Mouse (Mus musculus): ENCODE data around the gene Hdac9.

Gene Hdac9

DNA sequence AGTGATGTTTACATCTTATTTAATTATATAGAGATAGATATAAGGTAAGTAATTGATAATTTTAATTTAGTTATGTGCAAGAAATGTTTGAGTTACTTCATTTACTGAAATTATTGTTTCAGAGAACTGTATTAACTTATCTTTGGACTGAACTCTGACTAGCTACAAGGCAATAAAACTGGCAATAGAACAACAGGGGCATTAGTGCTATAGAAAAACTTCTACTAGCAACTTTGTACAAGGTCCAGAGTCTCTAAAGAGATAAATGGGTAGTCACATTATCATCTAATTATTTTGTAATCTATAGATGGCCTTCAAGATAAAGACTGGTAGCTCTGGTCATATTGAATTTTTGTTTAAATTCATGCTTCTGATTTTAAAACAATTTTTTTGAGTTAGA is 632.0 kb downstream of the Hdac9 start:
- in situ Hi-C loops (cut with MboI; ENCODE audit: unreplicated experiment in 2 of 2), result no loop called here

DNA sequence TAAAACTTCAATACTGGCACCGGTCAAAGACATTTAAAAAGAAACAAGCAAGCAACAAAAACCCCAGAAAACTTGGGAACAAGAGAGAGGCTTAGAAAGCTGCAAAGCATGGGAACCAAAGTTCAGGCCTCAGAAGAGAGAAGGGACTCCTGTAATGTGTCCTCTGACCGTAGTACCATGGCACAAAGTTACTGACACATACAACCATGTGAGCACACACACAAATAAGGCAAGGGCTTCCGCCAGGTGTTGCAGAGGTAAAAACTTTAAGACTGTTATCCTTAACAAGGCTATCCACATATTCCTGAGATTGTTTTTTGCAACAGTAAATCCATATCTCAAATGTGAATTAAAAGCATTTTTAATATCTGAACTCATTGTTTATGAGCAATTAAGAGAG is 632.5 kb downstream of the Hdac9 start:
- in situ Hi-C loops (cut with MboI; ENCODE audit: unreplicated experiment in 2 of 2), result no loop called here

DNA sequence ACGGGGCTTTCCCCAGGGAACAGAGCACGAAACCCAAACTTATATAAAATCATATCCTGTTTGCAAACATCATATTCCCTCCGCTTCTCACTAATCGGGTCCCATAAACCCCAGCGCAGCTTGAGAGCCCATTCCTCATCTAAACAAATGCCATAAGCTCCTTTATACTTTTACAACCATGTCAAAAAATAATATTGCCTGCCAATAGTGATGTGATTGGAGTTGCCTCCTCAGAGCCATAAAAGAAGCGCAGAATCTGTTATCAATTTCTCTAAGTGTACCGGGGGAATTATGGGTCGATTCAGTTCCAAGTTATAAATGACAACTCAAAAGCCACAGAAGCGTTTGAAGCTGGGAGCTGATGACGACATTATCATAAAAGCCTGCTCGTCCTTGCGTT is 638.1 kb downstream of the Hdac9 start:
- in situ Hi-C loops (cut with MboI; ENCODE audit: unreplicated experiment in 2 of 2), result no loop called here

DNA sequence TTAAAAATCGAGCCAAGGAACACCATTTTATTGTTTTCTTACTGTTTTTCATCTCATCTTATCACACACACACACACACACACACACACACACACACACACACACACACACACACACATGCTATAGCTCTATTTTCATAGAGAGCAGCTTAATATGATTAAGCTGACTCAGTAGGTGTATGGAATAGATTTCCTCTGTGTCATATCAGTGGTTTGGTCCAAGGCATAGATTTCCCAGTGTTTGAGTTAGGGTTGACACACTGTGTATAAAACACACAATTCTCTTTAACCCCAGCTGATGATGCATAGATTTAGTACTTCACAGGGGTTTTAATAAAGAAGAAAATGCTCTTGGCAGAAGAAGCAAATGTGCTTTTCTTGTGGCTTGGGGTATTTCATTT is 643.1 kb downstream of the Hdac9 start:
- in situ Hi-C loops (cut with MboI; ENCODE audit: unreplicated experiment in 2 of 2), result no loop called here

DNA sequence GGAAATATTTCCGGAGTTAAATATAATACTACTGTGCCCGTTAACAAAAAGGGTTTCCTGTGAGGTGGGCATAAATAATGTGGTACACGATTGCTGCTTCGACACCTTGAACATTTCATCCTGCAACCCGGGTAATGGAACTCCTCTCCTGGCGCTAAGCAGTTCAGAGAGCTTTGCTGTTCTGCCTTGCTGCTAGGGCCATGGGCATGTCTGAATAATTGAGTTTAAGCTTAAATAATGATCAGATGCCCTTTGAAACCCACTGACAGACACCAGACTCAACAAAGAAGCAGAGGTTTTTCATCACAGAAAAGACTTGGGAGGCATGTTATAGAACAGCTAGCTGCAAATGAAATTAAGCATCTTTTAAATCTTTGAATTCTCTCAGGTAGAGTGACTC is 646.8 kb downstream of the Hdac9 start:
- in situ Hi-C loops (cut with MboI; ENCODE audit: unreplicated experiment in 2 of 2), result no loop called here

DNA sequence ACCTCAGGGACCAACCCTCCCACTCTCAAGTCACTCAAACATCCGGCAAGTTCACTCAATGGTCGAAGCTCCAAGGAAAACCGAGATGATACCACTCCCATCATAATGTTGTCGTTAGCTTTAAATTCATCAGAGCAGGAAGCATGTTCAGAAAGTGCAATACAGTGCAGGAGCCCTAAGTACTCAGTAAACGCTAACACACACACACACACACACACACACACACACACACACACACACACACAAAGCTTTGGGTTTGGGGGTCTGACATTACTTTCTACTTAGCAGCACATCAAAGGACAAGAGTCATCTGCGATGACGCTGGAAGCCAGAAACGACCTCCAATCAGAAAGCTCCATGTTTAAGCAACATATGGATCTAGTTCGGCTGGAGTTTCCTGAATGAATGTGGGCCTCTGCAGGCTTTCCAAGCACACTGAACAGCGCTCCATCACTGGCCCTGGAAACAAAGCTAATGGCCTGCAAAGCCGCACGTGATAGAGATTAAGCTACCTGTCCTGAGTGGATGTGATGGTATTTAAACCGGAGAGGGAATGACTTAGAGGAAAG is 647.3 kb downstream of the Hdac9 start:
- in situ Hi-C loops (cut with MboI; ENCODE audit: unreplicated experiment in 2 of 2), result no loop called here

DNA sequence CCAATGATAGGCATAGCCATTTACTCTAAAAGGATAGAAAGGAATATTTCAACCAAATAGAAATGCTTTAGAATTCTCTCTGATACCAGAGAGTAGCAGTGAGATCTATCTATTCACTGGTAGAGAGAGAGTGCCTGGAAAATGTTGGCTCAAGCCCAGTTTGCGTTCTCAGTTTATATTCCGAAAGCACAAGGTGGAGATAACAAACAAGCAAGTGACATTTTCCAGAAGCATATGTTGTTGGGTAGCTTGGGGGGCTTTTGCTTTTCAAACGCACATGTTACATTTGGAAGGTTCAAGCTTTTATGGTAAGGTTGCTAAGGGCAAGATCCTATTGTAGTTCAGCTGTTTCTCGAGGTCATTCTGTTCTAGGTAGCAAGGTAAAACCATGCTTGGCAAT is 657.2 kb downstream of the Hdac9 start:
- in situ Hi-C loops (cut with MboI; ENCODE audit: unreplicated experiment in 2 of 2), result no loop called here

DNA sequence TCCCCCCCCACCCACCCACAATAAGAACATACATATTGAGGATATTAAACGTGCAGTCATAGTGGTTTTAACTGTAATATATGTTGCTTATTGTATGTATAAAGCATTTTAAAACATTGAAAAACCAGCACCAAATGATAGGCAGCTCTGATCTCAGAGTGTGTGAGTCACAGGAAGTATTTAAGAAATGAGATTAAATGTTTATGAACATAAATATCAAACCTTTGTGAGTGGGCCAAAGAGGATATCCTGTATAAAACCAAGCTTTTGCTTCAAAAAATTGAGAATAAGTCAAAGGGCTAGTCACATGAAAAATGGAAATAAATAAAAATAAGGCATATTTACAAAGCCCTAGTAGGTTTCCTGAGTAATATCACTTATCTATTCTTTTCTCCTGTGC is 667.7 kb downstream of the Hdac9 start:
- in situ Hi-C loops (cut with MboI; ENCODE audit: unreplicated experiment in 2 of 2), result no loop called here

DNA sequence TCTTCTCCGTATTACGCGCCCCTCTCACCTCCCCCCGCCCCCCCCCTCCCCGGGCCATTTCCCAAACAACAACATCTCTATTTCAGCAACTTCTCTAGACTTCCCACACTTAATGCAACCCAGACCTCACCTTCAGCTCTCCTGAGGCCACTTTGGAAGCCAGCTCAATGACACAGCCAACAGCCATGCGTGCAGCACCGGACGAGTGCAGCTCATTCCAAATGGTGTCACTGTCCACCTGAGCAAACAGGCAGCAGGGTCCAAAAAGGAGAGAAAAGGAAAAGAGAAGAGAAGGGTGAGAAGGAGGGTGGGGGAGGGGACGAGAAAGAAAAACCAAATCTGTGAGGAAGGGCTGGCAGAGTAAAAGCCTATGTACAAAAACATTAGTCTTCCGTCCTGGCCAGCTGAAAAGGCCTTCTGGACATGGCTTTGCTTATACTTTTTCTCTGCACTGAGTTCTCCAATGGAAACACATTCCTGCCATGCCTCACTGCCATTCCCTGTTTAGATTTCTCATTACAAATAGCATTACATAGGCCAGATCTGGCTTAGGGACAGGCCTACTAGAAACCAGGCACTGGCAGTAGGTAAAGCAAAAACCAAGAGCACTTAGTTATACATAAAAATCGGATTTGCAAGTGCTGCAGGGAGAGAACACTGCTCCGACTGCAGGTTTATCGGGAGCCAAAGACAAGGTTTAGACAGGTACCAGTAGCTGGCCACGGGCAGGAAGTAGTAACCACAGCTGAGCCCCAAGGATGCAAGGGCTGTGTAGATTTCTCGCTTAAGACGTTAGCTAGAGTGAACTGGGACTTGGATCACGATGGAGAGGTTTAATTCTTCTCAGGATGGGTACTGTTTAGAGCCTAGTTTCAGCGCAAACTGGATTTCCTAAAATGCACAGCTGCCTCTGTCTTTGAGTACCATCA is 668.4 kb downstream of the Hdac9 start:
- in situ Hi-C loops (cut with MboI; ENCODE audit: unreplicated experiment in 2 of 2), result no loop called here

DNA sequence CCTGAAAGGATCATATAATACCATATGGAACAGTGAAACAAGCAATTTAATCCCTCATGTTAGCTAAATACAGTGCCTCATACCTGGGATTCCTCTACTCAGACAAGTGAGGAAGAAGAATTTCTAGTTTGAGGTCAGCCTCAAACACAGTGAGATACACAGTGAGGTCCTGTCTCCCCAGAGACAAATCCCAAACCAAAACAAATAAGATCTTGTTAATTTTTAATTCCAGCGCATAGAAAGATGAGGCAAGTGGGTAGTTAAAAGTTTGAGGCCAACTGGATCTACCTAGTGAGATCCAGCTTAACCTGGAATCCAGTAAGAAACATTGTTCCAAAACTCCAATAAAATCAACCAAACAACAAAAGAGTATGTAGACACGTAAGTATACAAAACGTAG is 678.1 kb downstream of the Hdac9 start:
- in situ Hi-C loops (cut with MboI; ENCODE audit: unreplicated experiment in 2 of 2), result no loop called here

DNA sequence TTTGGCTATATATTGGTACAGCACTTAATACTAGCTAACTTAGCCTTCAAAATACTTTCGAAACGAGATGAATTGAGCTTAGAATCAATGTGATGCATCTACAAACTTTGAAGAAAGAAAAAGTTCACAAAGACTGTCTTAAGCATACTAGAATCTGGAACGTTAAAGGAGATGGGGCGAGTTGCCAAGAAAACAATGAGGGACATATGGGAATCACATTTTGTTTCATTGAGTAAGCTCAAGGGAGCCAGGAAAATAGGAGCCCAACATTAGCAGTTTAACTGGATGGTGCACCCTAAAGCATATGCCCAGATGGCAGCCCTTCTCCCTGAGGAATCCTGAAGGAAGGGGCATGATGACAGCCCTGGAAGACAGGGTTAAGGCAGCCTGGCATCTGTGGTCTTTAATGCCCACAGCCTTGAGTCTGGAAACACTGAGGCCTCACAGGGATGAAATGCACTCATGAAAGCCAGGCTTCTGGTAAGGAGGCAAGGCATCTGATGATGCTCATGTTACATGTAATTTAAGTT is 685.2 kb downstream of the Hdac9 start:
- in situ Hi-C loops (cut with MboI; ENCODE audit: unreplicated experiment in 2 of 2), result no loop called here

DNA sequence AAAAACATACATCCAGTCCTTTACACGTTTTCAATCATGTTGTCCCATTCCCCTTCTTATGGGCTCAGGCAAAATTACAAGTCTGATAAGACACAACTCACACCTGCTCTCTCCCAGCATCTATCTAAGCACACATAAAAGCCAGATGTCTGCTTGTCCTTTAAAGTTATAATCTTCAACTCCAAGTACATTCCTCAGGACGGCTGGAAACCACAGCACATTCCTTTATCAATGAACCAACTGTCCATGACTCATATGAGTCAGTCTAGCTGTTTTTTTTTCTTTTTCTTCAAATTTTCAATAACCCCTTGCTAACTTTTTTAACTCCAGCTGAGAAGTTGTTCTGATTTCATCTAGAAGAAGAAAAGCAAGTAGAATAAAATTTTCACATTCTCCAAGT is 692.4 kb downstream of the Hdac9 start:
- in situ Hi-C loops (cut with MboI; ENCODE audit: unreplicated experiment in 2 of 2), result no loop called here

DNA sequence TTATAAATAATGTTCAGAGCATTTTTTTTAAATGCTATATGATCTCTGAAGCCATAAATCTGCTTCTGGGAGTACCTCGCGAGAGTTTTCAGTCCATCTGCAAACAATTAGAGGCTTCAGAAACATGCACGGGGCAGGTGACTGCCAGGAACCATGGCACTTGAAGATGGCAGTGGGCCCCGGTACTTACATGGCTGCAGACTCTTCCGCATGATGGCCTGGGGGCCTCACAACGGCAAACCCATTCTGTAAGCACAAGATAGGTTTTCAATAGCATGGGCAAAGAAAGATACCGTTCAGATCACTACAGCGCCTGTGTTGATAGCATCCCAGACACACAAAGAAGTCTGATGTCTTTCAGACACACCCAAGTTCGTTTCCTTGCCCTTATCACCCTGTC is 695.9 kb downstream of the Hdac9 start:
- in situ Hi-C loops (cut with MboI; ENCODE audit: unreplicated experiment in 2 of 2), result no loop called here

DNA sequence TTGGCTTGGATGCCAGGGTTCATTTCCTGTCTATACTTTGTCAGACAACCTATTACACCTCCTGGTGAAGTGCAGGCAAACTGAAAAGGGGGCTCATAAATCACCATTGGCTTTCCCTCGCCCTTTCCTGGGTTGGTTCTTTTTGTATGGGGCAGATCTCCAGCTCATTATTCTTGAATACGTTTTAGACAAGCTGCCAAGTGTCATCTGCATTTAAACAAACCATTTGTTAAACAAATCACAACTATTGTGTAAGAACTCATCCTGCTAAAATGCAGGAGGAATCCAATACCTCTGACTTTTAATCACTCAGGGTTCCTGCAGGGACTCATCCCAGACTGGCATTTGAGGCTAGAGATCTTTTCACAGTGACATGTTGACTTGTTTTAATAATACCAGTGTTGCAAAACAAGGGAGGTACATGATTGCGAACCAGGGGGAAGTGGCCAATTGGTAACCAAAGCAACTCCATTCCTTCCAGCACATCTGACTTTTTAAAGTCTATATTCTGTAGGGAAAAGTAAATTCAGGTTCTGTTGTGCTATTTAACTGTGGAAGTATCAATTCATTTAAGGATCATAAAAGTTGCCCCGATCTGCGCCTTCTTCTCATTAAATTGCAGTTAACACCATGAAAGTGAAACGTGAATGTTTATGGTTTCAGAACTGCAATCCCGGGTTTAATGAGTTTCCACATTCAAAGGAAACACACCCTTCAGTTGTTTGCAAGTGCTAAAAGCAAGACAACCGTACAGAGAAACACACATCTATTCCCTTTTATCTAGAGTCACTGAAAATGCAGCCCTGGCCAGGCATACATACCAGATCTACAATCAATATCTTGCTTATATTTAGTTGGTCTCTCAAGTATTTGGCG is 696.6 kb downstream of the Hdac9 start:
- in situ Hi-C loops (cut with MboI; ENCODE audit: unreplicated experiment in 2 of 2), result no loop called here

DNA sequence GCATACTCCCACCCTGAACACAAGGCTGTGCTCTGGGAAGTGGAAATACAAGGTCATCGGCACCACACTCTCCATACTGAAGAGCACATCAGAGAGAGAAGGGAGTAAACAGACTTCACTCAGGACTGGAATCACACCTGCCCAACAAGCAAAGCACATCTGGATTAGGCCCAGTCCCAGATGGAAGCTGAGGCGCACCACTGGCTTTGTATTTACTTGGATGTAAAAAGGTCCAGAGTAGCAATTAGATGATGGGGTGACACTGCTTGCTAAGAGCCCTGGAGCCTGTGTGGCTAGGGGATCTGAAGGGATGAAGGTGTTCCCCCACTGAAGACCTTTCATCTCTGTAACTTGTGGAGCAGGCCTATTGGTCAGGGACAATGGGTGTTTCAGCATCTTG is 698.3 kb downstream of the Hdac9 start:
- in situ Hi-C loops (cut with MboI; ENCODE audit: unreplicated experiment in 2 of 2), result no loop called here

DNA sequence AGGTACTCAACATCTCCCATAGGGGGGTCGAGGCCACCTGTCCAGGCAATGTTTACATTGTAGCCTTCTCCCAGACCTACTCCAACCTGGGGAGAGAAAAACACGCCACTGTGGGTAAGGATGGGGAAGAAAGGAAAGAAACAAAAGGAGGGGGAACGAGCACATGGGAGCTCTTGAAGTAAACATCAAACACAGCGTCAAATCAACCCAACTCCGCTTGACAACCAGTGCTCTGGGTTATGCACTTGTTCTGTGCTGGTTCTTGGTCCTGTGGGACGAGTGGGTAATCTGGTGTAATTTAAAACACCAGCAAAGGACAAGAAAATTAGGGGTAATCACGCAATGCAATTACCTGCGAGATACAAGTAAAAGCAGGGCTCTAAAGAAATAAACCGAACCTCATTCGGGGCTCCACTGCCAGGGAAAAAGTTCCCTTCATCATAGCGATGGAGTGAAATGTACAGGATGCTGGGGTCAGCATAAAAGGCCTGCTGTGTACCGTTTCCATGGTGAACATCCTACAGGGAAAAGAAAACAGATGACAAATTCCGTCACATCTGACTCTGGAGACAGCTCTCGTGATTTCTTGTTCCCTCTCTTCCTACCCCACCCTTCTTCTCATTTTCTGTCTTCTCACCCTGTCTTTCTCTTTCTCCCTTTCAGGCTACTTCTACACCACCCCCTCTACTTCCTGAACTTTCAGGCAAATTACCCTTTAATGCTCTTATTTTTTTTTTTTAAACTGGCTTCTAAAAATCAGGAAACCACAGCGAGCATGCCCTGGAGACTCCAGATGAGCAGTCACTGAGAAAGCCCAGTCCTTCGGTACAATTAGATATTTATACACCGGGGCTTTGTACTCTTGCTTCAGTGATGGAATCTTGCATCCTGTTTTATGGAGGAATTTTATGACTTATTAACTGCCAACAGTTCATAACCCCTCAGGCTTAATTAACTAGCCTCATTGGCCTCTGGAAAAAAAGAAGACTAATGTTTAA is 701.6 kb downstream of the Hdac9 start:
- in situ Hi-C loops (cut with MboI; ENCODE audit: unreplicated experiment in 2 of 2), result no loop called here

DNA sequence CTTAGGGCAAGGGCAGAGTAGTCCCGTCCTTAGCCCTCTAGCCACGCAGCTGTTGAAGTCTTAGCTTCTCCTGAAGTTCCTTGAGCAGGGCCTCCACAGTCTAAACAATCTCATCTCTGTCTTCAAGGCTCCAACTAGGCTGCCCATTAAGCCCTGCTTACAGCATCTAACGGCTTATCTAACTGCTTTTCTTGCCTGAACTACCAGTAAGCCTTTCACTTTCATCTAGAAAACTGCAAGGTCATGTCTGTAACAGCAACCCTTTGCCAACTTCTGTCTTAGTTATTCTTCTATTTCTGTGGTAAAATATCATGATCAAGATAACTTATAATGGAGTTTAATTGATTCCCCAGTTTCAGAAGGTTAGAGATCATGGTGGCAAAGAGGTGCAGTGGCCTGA is 704.7 kb downstream of the Hdac9 start:
- in situ Hi-C loops (cut with MboI; ENCODE audit: unreplicated experiment in 2 of 2), result no loop called here

DNA sequence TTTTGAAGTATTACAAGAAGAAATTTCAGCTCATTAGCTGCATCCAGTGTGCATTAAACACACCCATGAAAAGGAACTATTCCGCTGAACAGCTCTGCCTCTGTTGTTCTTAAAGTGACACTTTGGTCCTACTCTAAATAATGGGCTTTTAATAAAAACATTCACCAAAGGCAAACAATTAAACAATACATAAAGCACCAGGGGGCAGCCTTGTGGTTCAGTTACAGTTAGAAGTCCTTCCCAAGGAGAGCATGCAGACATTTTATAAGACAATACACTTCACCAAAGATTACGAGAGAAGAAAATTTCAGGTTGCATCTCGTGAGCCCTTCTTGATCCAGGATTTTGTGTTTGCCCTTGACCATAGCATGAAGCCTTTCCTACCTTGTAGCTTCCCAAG is 715.4 kb downstream of the Hdac9 start:
- in situ Hi-C loops (cut with MboI; ENCODE audit: unreplicated experiment in 2 of 2), result no loop called here

DNA sequence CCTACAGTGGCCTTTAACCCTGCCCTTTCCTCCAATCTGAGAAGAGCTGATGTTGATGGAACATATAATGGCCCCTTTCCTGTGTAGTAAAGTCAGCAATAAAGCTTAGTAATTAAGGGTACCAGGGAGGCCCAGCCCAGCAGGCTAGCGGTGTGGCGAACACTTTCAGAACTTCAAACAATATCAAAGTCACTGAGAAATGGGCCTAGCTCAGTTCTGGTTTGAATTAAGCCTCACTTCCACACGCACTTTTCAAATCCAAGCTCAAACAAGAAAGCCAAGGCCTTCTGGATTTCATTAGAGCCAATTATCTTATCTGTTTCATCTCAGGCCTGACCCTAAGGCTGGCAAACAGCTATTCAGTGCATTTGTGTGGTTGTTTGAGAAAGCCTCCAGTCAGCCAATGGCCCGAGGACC is 716.9 kb downstream of the Hdac9 start:
- in situ Hi-C loops (cut with MboI; ENCODE audit: unreplicated experiment in 2 of 2), result no loop called here

Measured in v-Abl transformed pro-B cells (cell line).